Mouse (Mus musculus): Measurements from ENCODE around the gene Magi1. TPM values are rescaled to one million over a fixed set of nuclear protein-coding genes. Genes with fewer than 3 reads are reported as not detected.

Magi1 gene
- total RNA-seq, 2 experiments from 2014 or later = 28.5 to 28.7 TPM

GRCm38 (mm10) chr6:93913226-93913861 is 370.4 kb downstream of the Magi1 start:
- intact Hi-C loops (cut with DNase I) = no loop called here
- peak in 1 of 2 experiments; percentile 10 for DNase-seq

- intact Hi-C loops (cut with DNase I) = no loop called here
- peak in 1 of 2 experiments; percentile 40 for DNase-seq
These were observed 371.0 kb downstream of the Magi1 start for GRCm38 (mm10) chr6:93912582-93913225.

GRCm38 (mm10) chr6:93912003-93912581 is 371.6 kb downstream of the Magi1 start:
- intact Hi-C loops (cut with DNase I) = no loop called here
- DNase-seq = no peak

- no peak for DNase-seq
- intact Hi-C loops (cut with DNase I) = no loop called here
These were observed 372.3 kb downstream of the Magi1 start for GRCm38 (mm10) chr6:93911420-93911819.

GRCm38 (mm10) chr6:93909976-93910375 is 373.7 kb downstream of the Magi1 start:
- DNase-seq = no peak
- intact Hi-C loops (cut with DNase I) = no loop called here

GRCm38 (mm10) chr6:93904987-93905386 is 378.7 kb downstream of the Magi1 start:
- DNase-seq = no peak
- intact Hi-C loops (cut with DNase I) = no loop called here

- DNase-seq = no peak
- intact Hi-C loops (cut with DNase I) = no loop called here
These were observed 381.5 kb downstream of the Magi1 start for GRCm38 (mm10) chr6:93902239-93902638.

- DNase-seq = no peak
- intact Hi-C loops (cut with DNase I) = no loop called here
These were observed 382.3 kb downstream of the Magi1 start for GRCm38 (mm10) chr6:93901408-93901807.

GRCm38 (mm10) chr6:93897512-93897911 is 386.2 kb downstream of the Magi1 start:
- no peak for DNase-seq

GRCm38 (mm10) chr6:93895721-93896120 is 388.0 kb downstream of the Magi1 start:
- intact Hi-C loops (cut with DNase I) = no loop called here
- DNase-seq = no peak

More at GRCm38 (mm10) chr6:93897512-93897911, 386.2 kb downstream of the Magi1 start:
- intact Hi-C loops (cut with DNase I) = no loop called here

GRCm38 (mm10) chr6:93893956-93894355 is 389.8 kb downstream of the Magi1 start:
- DNase-seq = no peak
- intact Hi-C loops (cut with DNase I) = no loop called here

- intact Hi-C loops (cut with DNase I) = no loop called here
These were observed 390.8 kb downstream of the Magi1 start for GRCm38 (mm10) chr6:93892922-93893321.

GRCm38 (mm10) chr6:93890011-93890410 is 393.7 kb downstream of the Magi1 start:
- intact Hi-C loops (cut with DNase I) = no loop called here
- DNase-seq = no peak

More at GRCm38 (mm10) chr6:93892922-93893321, 390.8 kb downstream of the Magi1 start:
- DNase-seq = no peak

GRCm38 (mm10) chr6:93877337-93877736 is 406.4 kb downstream of the Magi1 start:
- DNase-seq = no peak
- intact Hi-C loops (cut with DNase I) = no loop called here

- intact Hi-C loops (cut with DNase I) = no loop called here
These were observed 408.8 kb downstream of the Magi1 start for GRCm38 (mm10) chr6:93874936-93875335.

GRCm38 (mm10) chr6:93874376-93874775 is 409.3 kb downstream of the Magi1 start:
- intact Hi-C loops (cut with DNase I) = no loop called here
- DNase-seq = no peak

More at GRCm38 (mm10) chr6:93874936-93875335, 408.8 kb downstream of the Magi1 start:
- DNase-seq = no peak

GRCm38 (mm10) chr6:93873536-93873935 is 410.2 kb downstream of the Magi1 start:
- no peak for DNase-seq
- intact Hi-C loops (cut with DNase I) = no loop called here

GRCm38 (mm10) chr6:93871516-93871915 is 412.2 kb downstream of the Magi1 start:
- intact Hi-C loops (cut with DNase I) = no loop called here
- peak in 1 of 2 experiments; percentile 6 for DNase-seq

GRCm38 (mm10) chr6:93870023-93870422 is 413.7 kb downstream of the Magi1 start:
- intact Hi-C loops (cut with DNase I) = no loop called here
- no peak for DNase-seq

- intact Hi-C loops (cut with DNase I) = no loop called here
- DNase-seq = no peak
These were observed 421.5 kb downstream of the Magi1 start for GRCm38 (mm10) chr6:93862263-93862662.

GRCm38 (mm10) chr6:93856783-93857182 is 426.9 kb downstream of the Magi1 start:
- intact Hi-C loops (cut with DNase I) = no loop called here
- DNase-seq = no peak

Data from heart, postnatal 10 days (tissue).